Mouse (Mus musculus) R1 (cell line): ENCODE data around the gene Gpt2.

Experiments used
- DNase-seq: peaks from one replicate; pipeline ENCODE4 v3.0.0-alpha.2; 2018; ENCODE audit warnings: low read depth, low spot score

Gpt2 gene

GRCm38 (mm10) chr8:85526105-85526504 lies 33.7 kb downstream of the Gpt2 start:
- peak; percentile 76 for DNase-seq

DNA sequence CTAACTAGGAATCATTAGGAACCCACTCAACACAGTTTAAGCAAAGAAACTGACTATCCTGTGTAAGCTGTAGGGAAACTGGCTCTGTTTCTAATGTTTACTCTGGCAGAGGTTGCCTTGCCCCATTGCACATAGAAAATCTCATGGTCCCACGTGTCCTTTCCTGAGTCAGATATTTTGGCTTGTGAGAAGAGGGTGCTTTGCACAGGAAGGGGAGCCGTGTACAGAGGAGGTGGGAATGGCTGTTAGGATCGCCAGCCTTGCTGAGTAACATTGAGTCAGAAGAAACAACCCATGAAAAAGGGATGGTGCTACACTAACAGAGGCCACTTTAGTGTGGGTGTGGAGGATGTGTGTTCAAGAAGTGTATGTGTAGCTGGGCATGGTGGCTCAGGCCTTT lies 36.6 kb downstream of the Gpt2 start:
- DNase-seq, result no peak

- no peak for DNase-seq
Observed at GRCm38 (mm10) chr8:85530717-85531116, 38.3 kb downstream of the Gpt2 start.

GRCm38 (mm10) chr8:85531471-85531870 lies 39.1 kb downstream of the Gpt2 start:
- DNase-seq, result no peak

GRCm38 (mm10) chr8:85532843-85533242 lies 40.5 kb downstream of the Gpt2 start:
- peak; percentile 70 for DNase-seq

- no peak for DNase-seq
Observed at GRCm38 (mm10) chr8:85533434-85533833, 41.1 kb downstream of the Gpt2 start.

DNA sequence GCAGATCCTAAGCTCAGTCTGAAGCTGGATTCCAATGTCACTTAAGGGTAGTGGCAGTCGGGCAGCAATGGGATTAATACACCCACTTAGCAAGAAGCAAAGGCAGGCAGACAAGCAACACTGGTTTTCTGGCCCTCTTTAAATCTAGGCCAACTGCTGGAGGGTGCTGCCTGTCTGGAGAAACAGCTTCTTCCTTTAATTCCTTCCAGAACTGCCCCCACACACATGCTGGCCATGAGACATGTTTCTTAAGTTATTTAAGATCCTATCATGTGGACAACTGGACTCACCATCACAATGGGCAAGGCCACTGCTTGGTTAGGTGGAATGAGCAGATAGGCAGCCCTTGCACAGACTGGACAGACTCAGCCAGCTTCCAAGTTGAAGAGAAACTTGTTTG lies 41.8 kb downstream of the Gpt2 start:
- DNase-seq, result no peak

- DNase-seq, result no peak
Observed at GRCm38 (mm10) chr8:85536332-85536731, 44.0 kb downstream of the Gpt2 start.

GRCm38 (mm10) chr8:85551934-85552333 lies 59.6 kb downstream of the Gpt2 start:
- no peak for DNase-seq

- peak; percentile 72 for DNase-seq
Observed at GRCm38 (mm10) chr8:85554391-85555180, 62.2 kb downstream of the Gpt2 start.

- DNase-seq, result peak; percentile 81
Observed at GRCm38 (mm10) chr8:85555181-85556145, 63.1 kb downstream of the Gpt2 start, which contains the start of gene Dnaja2. TSS of gene Dnaja2 (minus strand) at chr8:85555344.

- no peak for DNase-seq
Observed at GRCm38 (mm10) chr8:85556986-85557600, 64.7 kb downstream of the Gpt2 start.

DNA sequence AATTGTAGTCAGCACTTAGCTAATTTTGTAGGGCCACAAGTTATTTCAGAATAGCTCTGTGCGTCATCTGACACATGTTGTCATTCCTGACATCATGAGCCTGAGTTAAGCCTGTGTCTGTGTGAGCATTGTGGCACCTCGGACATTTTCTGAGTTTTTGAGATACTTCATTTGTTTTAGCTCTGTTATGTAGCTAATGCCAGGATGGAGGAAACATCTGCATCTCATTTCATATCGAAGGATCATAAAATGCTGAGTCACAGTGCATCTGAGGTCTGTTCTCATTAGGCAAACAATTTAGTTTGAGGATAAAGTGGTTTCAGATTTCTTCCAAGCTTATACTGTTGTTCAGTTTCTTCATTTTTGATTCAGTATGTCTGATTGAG lies 65.2 kb downstream of the Gpt2 start:
- no peak for DNase-seq

DNA sequence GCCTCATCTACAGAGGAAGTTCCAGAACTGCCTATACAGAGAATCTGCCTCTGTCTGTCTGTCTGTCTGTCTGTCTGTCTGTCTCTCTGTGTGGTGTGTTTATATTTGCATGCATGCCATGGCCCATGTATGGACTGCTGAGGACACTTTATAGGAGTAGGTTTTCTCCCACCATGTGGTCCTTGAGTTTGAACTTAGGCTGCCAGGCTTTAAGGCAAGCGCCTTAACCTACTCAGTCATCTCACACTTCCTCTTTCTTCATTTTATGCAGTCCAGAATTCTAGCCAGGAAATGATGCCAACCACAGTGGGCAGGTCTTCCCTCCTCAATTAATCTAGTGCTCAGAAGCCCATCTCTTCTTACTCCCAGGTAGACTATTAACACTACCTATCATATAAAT lies 66.8 kb downstream of the Gpt2 start:
- DNase-seq, result no peak

DNA sequence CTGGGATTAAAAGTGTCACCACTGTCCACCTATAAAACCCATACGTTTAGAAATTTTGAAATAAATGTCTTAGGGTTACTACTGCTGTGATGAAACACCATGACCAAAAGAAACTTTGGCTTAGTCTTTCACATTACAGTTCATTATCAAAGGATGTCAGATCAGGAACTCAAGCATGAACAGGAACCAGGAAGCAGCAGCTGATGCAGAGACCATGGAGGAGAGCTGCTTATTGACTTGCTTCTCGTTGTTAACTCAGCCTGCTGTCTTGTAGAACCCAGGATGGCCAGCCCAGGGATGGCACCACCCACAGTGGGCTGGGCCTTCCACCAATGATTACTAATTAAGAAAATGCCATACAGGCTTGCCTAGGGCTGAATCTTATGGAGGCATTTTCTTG lies 67.6 kb downstream of the Gpt2 start:
- no peak for DNase-seq

- DNase-seq, result no peak
Observed at GRCm38 (mm10) chr8:85563336-85563735, 71.0 kb downstream of the Gpt2 start.

DNA sequence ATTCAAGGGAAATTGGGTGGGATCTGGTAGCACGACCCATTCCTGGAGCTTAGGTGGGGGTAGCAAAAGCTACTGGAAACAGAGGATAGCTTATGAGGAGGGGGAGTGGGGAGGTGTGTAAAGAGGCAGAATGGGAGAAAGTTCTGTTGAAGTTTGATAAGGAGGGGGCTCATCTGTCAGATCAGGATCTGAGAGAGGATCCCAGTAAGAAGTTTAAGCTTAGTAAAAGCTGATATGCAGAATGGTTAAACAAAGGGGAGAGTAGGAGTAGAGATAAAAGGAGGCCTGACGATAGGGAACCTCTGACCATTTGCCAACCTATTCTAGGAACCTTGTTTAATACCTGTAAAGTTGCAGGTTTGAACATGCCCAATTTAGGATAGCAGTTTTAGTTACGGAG lies 72.8 kb downstream of the Gpt2 start:
- DNase-seq, result no peak

GRCm38 (mm10) chr8:85567801-85568200 lies 75.4 kb downstream of the Gpt2 start:
- DNase-seq, result no peak

DNA sequence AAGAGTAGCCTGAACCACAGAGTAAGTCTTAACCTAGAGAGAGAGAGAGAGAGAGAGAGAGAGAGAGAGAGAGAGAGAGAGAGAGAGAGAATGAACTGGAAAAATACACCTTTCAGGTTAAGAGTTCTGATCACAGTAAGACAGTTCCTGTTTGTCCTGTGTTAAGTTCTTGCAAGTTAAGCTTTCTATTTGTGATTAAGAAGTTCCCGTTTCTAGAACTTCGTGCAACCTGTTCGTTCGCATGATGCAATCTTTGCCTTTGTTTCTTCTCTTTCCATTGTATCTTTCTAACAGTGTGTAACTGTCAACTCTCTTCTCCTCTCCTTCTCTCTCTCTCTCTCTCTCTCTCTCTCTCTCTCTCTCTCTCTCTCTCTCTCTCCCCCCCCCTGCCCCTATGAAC lies 78.1 kb downstream of the Gpt2 start:
- DNase-seq, result no peak

GRCm38 (mm10) chr8:85573972-85574496 lies 81.7 kb downstream of the Gpt2 start:
- no peak for DNase-seq
